Mouse (Mus musculus) cerebellum, adult 2 months (tissue): ENCODE data around the gene Fkbp4.

ENCODE experiments used
- CTCF ChIP-seq: fragments of 200-500 bp; IDR thresholded peaks from 2 replicates; pipeline ENCODE4 v1.5.1; 2011; ENCODE audit warnings: low read depth, mild to moderate bottlenecking, control low read depth, low read length, moderate library complexity, borderline replicate concordance; ENCODE audit not compliant: insufficient read depth
- POLR2A ChIP-seq: fragments of 200-500 bp; IDR thresholded peaks from 2 replicates; pipeline ENCODE4 v1.6.1; 2011; ENCODE audit warnings: low read length, control low read depth, borderline replicate concordance; ENCODE audit not compliant: insufficient read depth

DNA sequence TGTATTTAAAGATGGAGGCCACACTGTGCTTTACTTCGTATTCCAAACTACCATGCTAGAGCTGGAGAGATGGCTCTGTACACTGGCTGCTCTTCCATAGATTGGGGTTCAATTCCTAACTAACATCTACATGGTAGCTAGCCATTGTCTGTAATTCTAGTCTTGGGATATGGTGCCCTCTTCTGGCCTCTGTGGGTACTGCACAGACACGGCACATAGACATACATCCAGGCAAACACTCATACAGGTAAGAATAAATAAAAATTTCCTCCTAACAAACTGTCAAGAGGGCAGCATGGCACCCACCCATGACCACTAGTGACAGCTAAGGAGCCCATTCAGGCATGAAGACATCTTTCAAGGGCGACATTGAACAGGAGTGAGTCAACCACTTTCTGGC is 27.4 kb downstream of the Fkbp4 start:
- TF ChIP-seq CTCF: peak; percentile 89
- TF ChIP-seq POLR2A: no peak
